Mouse (Mus musculus) forebrain, postnatal 0 days (tissue): Measurements from ENCODE around the gene Gga3. TPM values are rescaled to one million over a fixed set of nuclear protein-coding genes. Genes with fewer than 3 reads are reported as not detected.

Experiments
- ATAC-seq: fragments of 200-750 bp; cut with Nextera tagmentation; 2 replicates; pipeline ENCODE4 v1.8.0; 2017; ENCODE audit warnings: mild to moderate bottlenecking, moderate library complexity
- DNase-seq: peaks from one replicate; pipeline ENCODE4 v3.0.0-alpha.2; 2015
- H3K27ac ChIP-seq: fragments of 300-500 bp; sonication (generic); 2 replicates; pipeline ENCODE4 v1.5.1; 2014; ENCODE audit warnings: low read depth, mild to moderate bottlenecking, antibody characterized with exemption, low read length, moderate library complexity, mixed read lengths
- H3K27me3 ChIP-seq: fragments of 300-500 bp; sonication (generic); 2 replicates; pipeline ENCODE4 v1.6.1; 2014; ENCODE audit warnings: mild to moderate bottlenecking, low read length, mixed read lengths; ENCODE audit not compliant: insufficient read depth
- H3K36me3 ChIP-seq: fragments of 300-500 bp; sonication (generic); 2 replicates; pipeline ENCODE4 v1.6.1; 2014; ENCODE audit warnings: mild to moderate bottlenecking, moderate library complexity; ENCODE audit not compliant: insufficient read depth
- H3K4me1 ChIP-seq: fragments of 300-500 bp; sonication (generic); 2 replicates; pipeline ENCODE4 v1.6.1; 2014; ENCODE audit warnings: antibody characterized with exemption; ENCODE audit not compliant: insufficient read depth
- H3K4me2 ChIP-seq: fragments of 300-500 bp; sonication (generic); 2 replicates; pipeline ENCODE4 v1.6.1; 2014; ENCODE audit warnings: low read depth, mild to moderate bottlenecking, moderate library complexity
- H3K4me3 ChIP-seq: fragments of 300-500 bp; sonication (generic); 2 replicates; pipeline ENCODE4 v1.5.1; 2014; ENCODE audit warnings: low read depth, low read length, mixed read lengths
- H3K9ac ChIP-seq: fragments of 300-500 bp; sonication (generic); 2 replicates; pipeline ENCODE4 v1.6.1; 2014; ENCODE audit warnings: mild to moderate bottlenecking
- H3K9me3 ChIP-seq: fragments of 300-500 bp; sonication (generic); 2 replicates; pipeline ENCODE4 v1.6.1; 2016; ENCODE audit warnings: low read length
- CTCF ChIP-seq: sonication (generic); IDR thresholded peaks from 2 replicates; pipeline ENCODE4 v1.5.1; 2016; ENCODE audit warnings: antibody characterized with exemption, control low read depth, low read depth
- WGBS: fragments of 180-500 bp; shearing (Covaris S2); extraction: QIAGEN DNeasy Blood & Tissue Kit; methylation state at CpG from one replicate; pipeline ENCODE4 v1.1.7; 2014; 5-methylcytosine and 5-hydroxymethylcytosine counted together
- polyA plus RNA-seq: library from polyadenylated mRNA; unstranded; fragments of >200 nt; fragmentation: Nextera tagmentation; extraction: Ambion mirVana; gene quantifications from 2 replicates; pipeline ENCODE4 v1.2.1, GENCODE M21; 2015
- total RNA-seq: library from RNA; depleted of rRNA; stranded (reverse); fragments of >200 nt; gene quantifications from 2 replicates; pipeline ENCODE4 v1.2.3, GENCODE M21; 2014

Gga3 gene
- total and polyA plus RNA-seq, 2 experiments from 2014 or later, result 18.5 to 34.0 TPM

- Histone ChIP-seq H3K4me1 (no peaks in the 10 kb centered on the region), H3K27ac (no peak overlapping the region), H3K9me3 (no peaks in the 10 kb centered on the region), H3K36me3 (0 out of 2 replicates have a peak, but pooled peaks cover 4% of the 10 kb centered on the region), H3K27me3 (no peaks in the 10 kb centered on the region), H3K9ac (no peak overlapping the region), H3K4me2 (no peak overlapping the region), H3K4me3 (no peak overlapping the region)
- TF ChIP-seq CTCF, result no peak
- no peak for DNase-seq
- ATAC-seq, result no peak
- WGBS, result 85% methylated on average over 5 of the region's 5 CpGs
Measured at GRCm38 (mm10) chr11:115638498-115639409, 34.9 kb upstream of the Gga3 start.

GRCm38 (mm10) chr11:115636960-115637359, 33.1 kb upstream of the Gga3 start:
- Histone ChIP-seq H3K27me3 (no peaks in the 10 kb centered on the region), H3K4me2 (no peak overlapping the region), H3K9ac (no peak overlapping the region), H3K4me3 (no peak overlapping the region), H3K9me3 (no peaks in the 10 kb centered on the region), H3K4me1 (no peaks in the 10 kb centered on the region), H3K27ac (no peak overlapping the region), H3K36me3 (no peaks in the 10 kb centered on the region)
- no peak for DNase-seq
- WGBS, result 84% methylated on average over 3 of the region's 3 CpGs
- no peak for TF ChIP-seq CTCF
- no peak for ATAC-seq

- DNase-seq (no peak), ATAC-seq (no peak)
- H3K4me3 ChIP-seq, result no peak overlapping the region
- no peak for TF ChIP-seq CTCF
- no peak overlapping the region for H3K4me2 ChIP-seq
- H3K27me3 ChIP-seq, result no peaks in the 10 kb centered on the region
- H3K36me3 ChIP-seq, result no peaks in the 10 kb centered on the region
- H3K9ac ChIP-seq, result no peak overlapping the region
- no peaks in the 10 kb centered on the region for H3K9me3 ChIP-seq
- H3K27ac ChIP-seq, result no peak overlapping the region
- no peaks in the 10 kb centered on the region for H3K4me1 ChIP-seq
- 81% methylated on average over 8 of the region's 8 CpGs for WGBS
Measured at GRCm38 (mm10) chr11:115635484-115635883, 31.6 kb upstream of the Gga3 start.

- Histone ChIP-seq H3K36me3 (no peaks in the 10 kb centered on the region), H3K27ac (no peak overlapping the region), H3K4me3 (no peak overlapping the region), H3K4me2 (no peak overlapping the region), H3K4me1 (no peaks in the 10 kb centered on the region), H3K27me3 (no peaks in the 10 kb centered on the region), H3K9me3 (no peaks in the 10 kb centered on the region), H3K9ac (no peak overlapping the region)
- 84% methylated on average over 8 of the region's 8 CpGs for whole genome bisulfite sequencing
- no peak for ATAC-seq
- no peak for TF ChIP-seq CTCF
- DNase-seq, result no peak
Measured at GRCm38 (mm10) chr11:115635041-115635440, 31.2 kb upstream of the Gga3 start.

- ATAC-seq (no peak), DNase-seq (no peak)
- Histone ChIP-seq H3K4me1 (no peaks in the 10 kb centered on the region), H3K4me2 (no peak overlapping the region), H3K9me3 (no peaks in the 10 kb centered on the region), H3K27me3 (no peaks in the 10 kb centered on the region), H3K27ac (no peak overlapping the region), H3K4me3 (no peak overlapping the region), H3K36me3 (no peaks in the 10 kb centered on the region), H3K9ac (no peak overlapping the region)
- WGBS, result 89% methylated on average over 4 of the region's 4 CpGs
- no peak for TF ChIP-seq CTCF
Measured at GRCm38 (mm10) chr11:115634109-115634508, 30.3 kb upstream of the Gga3 start.

GRCm38 (mm10) chr11:115632862-115633261, 29.0 kb upstream of the Gga3 start:
- Histone ChIP-seq H3K4me1 (no peaks in the 10 kb centered on the region), H3K36me3 (no peaks in the 10 kb centered on the region), H3K27me3 (no peaks in the 10 kb centered on the region), H3K9me3 (no peaks in the 10 kb centered on the region), H3K9ac (no peak overlapping the region), H3K27ac (no peak overlapping the region), H3K4me2 (no peak overlapping the region), H3K4me3 (no peak overlapping the region)
- TF ChIP-seq CTCF, result no peak
- 89% methylated on average over 10 of the region's 10 CpGs for WGBS
- no peak for ATAC-seq
- no peak for DNase-seq

GRCm38 (mm10) chr11:115632247-115632646, 28.4 kb upstream of the Gga3 start:
- H3K27ac ChIP-seq, result no peak overlapping the region
- H3K4me1 ChIP-seq, result no peaks in the 10 kb centered on the region
- H3K4me2 ChIP-seq, result no peak overlapping the region
- ATAC-seq (no peak), DNase-seq (no peak)
- H3K27me3 ChIP-seq, result no peaks in the 10 kb centered on the region
- H3K9ac ChIP-seq, result no peak overlapping the region
- TF ChIP-seq CTCF, result no peak
- 78% methylated on average over 7 of the region's 7 CpGs for WGBS
- no peaks in the 10 kb centered on the region for H3K36me3 ChIP-seq
- H3K4me3 ChIP-seq, result no peak overlapping the region
- H3K9me3 ChIP-seq, result no peaks in the 10 kb centered on the region
